Mouse (Mus musculus): ENCODE results near the gene Ppp2r5c. TPM values are rescaled to one million over a fixed set of nuclear protein-coding genes. Genes with fewer than 3 reads are reported as not detected.

Ppp2r5c gene
- 98.6 and 115 TPM in 2 replicates for total RNA-seq (2021)
- long read RNA-seq, full-length matches to known transcripts = 23 of 55 reads
- long read RNA-seq, partial matches to known transcripts = 5 of 55 reads
- long read RNA-seq, other reads (novel, unspliced or antisense) = 27 of 55 reads

GRCm38 (mm10) chr12:110446290-110447170, at the start of gene Ppp2r5c:
TSS of gene Ppp2r5c (plus strand) at chr12:110447120.
- peak; percentile 97 for DNase-seq

GRCm38 (mm10) chr12:110398351-110398750, 48.6 kb upstream of the Ppp2r5c start:
- DNase-seq = peak; percentile 85

- DNase-seq = no peak
These were observed 47.8 kb upstream of the Ppp2r5c start for GRCm38 (mm10) chr12:110399161-110399560.

GRCm38 (mm10) chr12:110400936-110401335, 46.0 kb upstream of the Ppp2r5c start:
- no peak for DNase-seq

GRCm38 (mm10) chr12:110401871-110402270, 45.0 kb upstream of the Ppp2r5c start:
- no peak for DNase-seq

- DNase-seq = no peak
These were observed 30.7 kb upstream of the Ppp2r5c start for GRCm38 (mm10) chr12:110416244-110416643.

GRCm38 (mm10) chr12:110417023-110417986, 29.6 kb upstream of the Ppp2r5c start:
- peak; percentile 24 for DNase-seq

- DNase-seq = no peak
These were observed 28.8 kb upstream of the Ppp2r5c start for GRCm38 (mm10) chr12:110417987-110418734.

GRCm38 (mm10) chr12:110418735-110419350, 28.1 kb upstream of the Ppp2r5c start:
- DNase-seq = no peak

GRCm38 (mm10) chr12:110419879-110420278, 27.0 kb upstream of the Ppp2r5c start:
- DNase-seq = no peak

- DNase-seq = no peak
These were observed 25.6 kb upstream of the Ppp2r5c start for GRCm38 (mm10) chr12:110421361-110421760.

GRCm38 (mm10) chr12:110424008-110424704, 22.8 kb upstream of the Ppp2r5c start:
- DNase-seq = no peak

- no peak for DNase-seq
These were observed 20.4 kb upstream of the Ppp2r5c start for GRCm38 (mm10) chr12:110426417-110427010.

GRCm38 (mm10) chr12:110429340-110429973, 17.5 kb upstream of the Ppp2r5c start:
- DNase-seq = no peak

GRCm38 (mm10) chr12:110429990-110430389, 16.9 kb upstream of the Ppp2r5c start:
- no peak for DNase-seq

GRCm38 (mm10) chr12:110431805-110432204, 15.1 kb upstream of the Ppp2r5c start:
- DNase-seq = peak; percentile 56

GRCm38 (mm10) chr12:110436638-110437366, 10.1 kb upstream of the Ppp2r5c start:
- DNase-seq = no peak

- DNase-seq = no peak
These were observed 9.6 kb upstream of the Ppp2r5c start for GRCm38 (mm10) chr12:110437367-110437703.

GRCm38 (mm10) chr12:110438367-110438973, 8.4 kb upstream of the Ppp2r5c start:
- no peak for DNase-seq
